Mouse (Mus musculus) E14TG2a.4 (cell line): ENCODE results near the gene Pot1b.

Experiments used
- CTCF ChIP-seq: conservative IDR thresholded peaks from 2 replicates; pipeline ENCODE4 v1.5.1; 2014; ENCODE audit warnings: low read length
- POU5F1 ChIP-seq: IDR thresholded peaks from 2 replicates; pipeline ENCODE4 v1.6.1; 2014; ENCODE audit warnings: low read length, borderline replicate concordance

- TF ChIP-seq CTCF, result no peak; the same call in none of the 2 replicates
- TF ChIP-seq POU5F1, result no peak
These were observed 10.1 kb downstream of the Pot1b start for GRCm38 (mm10) chr17:55702161-55702820.
